Mouse (Mus musculus) heart, postnatal 0 days (tissue): Measurements from ENCODE around the gene Hist3h2a.

Experiments
- CTCF ChIP-seq: IDR thresholded peaks from 2 replicates; pipeline ENCODE4 v1.5.1; 2016; ENCODE audit warnings: antibody characterized with exemption, control low read depth, low read depth
- EP300 ChIP-seq: IDR thresholded peaks from 2 replicates; pipeline ENCODE4 v1.6.1; 2016; ENCODE audit warnings: antibody characterized with exemption, low read depth

- TF ChIP-seq CTCF (no peak), EP300 (no peak)
These were observed 4.1 kb downstream of the Hist3h2a start for GRCm38 (mm10) chr11:58958536-58958935.
